Mouse (Mus musculus) limb, embryonic 13.5 days (tissue): Measurements from ENCODE around the gene Arpc1a. TPM values are rescaled to one million over a fixed set of nuclear protein-coding genes. Genes with fewer than 3 reads are reported as not detected.
"Not testable (repeated sequence)": the region's sequence is repeated elsewhere in the genome, so short reads cannot be mapped to it uniquely, and the experiment has no call there.

Experiments used
- ATAC-seq: fragments of 200-750 bp; cut with Nextera tagmentation; 2 replicates; pipeline ENCODE4 v1.8.0; 2017; ENCODE audit warnings: low read depth, moderate number of reproducible peaks, moderate TSS enrichment; ENCODE audit not compliant: low FRiP score
- H3K27ac ChIP-seq: fragments of 300-500 bp; sonication (generic); 2 replicates; pipeline ENCODE4 v1.5.1; 2015; ENCODE audit warnings: inconsistent platforms, mild to moderate bottlenecking, moderate library complexity
- H3K27me3 ChIP-seq: fragments of 300-500 bp; sonication (generic); 2 replicates; pipeline ENCODE4 v1.6.1; 2015; ENCODE audit warnings: mild to moderate bottlenecking, inconsistent platforms
- H3K36me3 ChIP-seq: fragments of 300-500 bp; sonication (generic); 2 replicates; pipeline ENCODE4 v1.6.1; 2015; ENCODE audit warnings: inconsistent platforms, mild to moderate bottlenecking, moderate library complexity
- H3K4me1 ChIP-seq: fragments of 300-500 bp; sonication (generic); 2 replicates; pipeline ENCODE4 v1.6.1; 2015; ENCODE audit warnings: inconsistent platforms
- H3K4me2 ChIP-seq: fragments of 300-500 bp; sonication (generic); replicated peaks from 2 replicates; pipeline ENCODE4 v1.6.1; 2015; ENCODE audit warnings: inconsistent platforms, mild to moderate bottlenecking, moderate library complexity
- H3K4me3 ChIP-seq: fragments of 300-500 bp; sonication (generic); 2 replicates; pipeline ENCODE4 v1.5.1; 2015; ENCODE audit warnings: moderate library complexity, mild to moderate bottlenecking, inconsistent platforms
- H3K9ac ChIP-seq: fragments of 300-500 bp; sonication (generic); 2 replicates; pipeline ENCODE4 v1.6.1; 2015; ENCODE audit warnings: mild to moderate bottlenecking, inconsistent platforms
- H3K9me3 ChIP-seq: fragments of 300-500 bp; sonication (generic); 2 replicates; pipeline ENCODE4 v1.6.1; 2016; ENCODE audit warnings: inconsistent platforms
- WGBS: fragments of 180-500 bp; shearing (Covaris S2); methylation state at CpG from one replicate; pipeline ENCODE4 v1.1.7; 2015; 5-methylcytosine and 5-hydroxymethylcytosine counted together
- polyA plus RNA-seq: library from polyadenylated mRNA; unstranded; fragments of >200 nt; fragmentation: Nextera tagmentation; extraction: Ambion mirVana; gene quantifications from 2 replicates; pipeline ENCODE4 v1.2.1, GENCODE M21; 2015

Gene Arpc1a
- polyA plus RNA-seq, result 139 and 141 TPM in 2 replicates

DNA sequence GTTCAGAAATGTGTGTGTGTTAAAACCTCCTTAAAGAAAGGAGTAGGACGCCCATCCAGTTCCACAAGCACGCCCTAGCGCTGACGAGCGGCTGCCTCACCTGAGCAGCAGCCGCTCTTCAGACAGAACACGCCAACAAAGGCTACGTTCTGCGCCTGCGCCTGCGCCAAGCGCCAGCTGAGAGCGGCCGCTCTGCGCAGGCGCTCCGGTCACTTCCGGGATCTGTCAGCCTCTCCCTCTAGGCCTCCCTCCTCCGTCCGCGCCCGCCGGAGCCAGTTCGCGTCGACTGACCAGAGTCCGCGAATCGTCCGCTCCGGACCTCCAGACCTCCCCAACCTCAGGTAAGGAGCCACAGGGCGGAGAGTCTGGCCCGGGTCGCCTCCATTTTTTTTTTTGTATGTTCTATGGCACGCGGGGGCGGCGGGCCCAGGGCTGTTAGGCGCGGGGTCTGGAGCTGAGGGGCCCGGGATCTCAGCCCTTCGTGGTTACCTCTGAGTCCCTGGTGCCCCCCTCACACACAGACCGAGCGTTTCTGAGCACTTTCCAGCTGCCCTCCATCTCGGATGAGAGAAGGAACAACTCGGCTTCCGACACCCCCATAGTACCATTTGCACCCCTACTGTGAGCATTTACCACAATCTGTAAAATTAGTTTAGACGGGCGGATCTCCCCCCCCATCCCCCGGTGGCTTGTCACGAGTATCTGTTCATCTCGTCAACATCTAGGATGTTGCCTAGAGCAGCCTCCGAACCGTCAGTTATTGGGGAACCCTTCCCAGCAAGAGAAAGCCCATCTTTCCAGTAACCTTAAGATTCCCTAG lies at the start of gene Arpc1a, which contains the start of gene Kpna7:
Gene Arpc1a, plus strand, starts transcription at position 199 of the 820 bp plus-strand sequence.
Gene Kpna7, minus strand, starts transcription at position 399 of the 820 bp plus-strand sequence.
- H3K9me3 ChIP-seq, result no peaks in the 10 kb centered on the region
- peaks cover 10% of the 10 kb centered on the region for H3K4me1 ChIP-seq
- H3K9ac ChIP-seq, result peak within 1 kb of the TSS; percentile 88
- H3K27ac ChIP-seq, result peak within 1 kb of the TSS; percentile 75; the same call in 1 of the 2 replicates
- WGBS, result 2% methylated on average over 54 of the region's 54 CpGs
- peak; percentile 94 for ATAC-seq
- H3K36me3 ChIP-seq, result peaks cover 12% of the 10 kb centered on the region
- H3K27me3 ChIP-seq, result no peaks in the 10 kb centered on the region
- H3K4me2 ChIP-seq, result peak within 1 kb of the TSS; percentile 89
- H3K4me3 ChIP-seq, result peak within 1 kb of the TSS; percentile 77

DNA sequence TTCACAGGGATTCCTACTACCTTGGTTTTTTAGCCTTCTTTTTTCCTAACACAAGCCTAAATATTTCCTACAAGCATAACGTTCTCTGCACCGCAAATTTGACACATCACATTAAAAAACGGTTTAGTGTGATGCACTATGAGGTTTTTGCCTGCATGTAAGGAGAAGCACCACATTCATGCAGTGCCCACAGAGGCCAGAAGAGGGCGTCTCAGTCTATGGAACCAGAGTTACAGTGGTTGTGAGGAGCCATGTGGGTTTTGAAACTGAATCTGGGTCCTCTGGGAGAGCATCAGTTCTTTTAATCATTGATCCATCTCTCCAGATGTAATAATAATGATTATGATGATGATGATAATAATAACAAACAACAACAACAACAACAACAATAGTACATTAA lies 42.0 kb upstream of the Arpc1a start:
- 40% methylated on average over 4 of the region's 4 CpGs for WGBS
- H3K27ac ChIP-seq, result no peak overlapping the region
- no peak overlapping the region for H3K9ac ChIP-seq
- no peaks in the 10 kb centered on the region for H3K9me3 ChIP-seq
- H3K27me3 ChIP-seq, result no peaks in the 10 kb centered on the region
- H3K4me1 ChIP-seq, result no peaks in the 10 kb centered on the region
- no peak overlapping the region for H3K4me2 ChIP-seq
- H3K4me3 ChIP-seq, result no peak overlapping the region
- no peaks in the 10 kb centered on the region for H3K36me3 ChIP-seq
- ATAC-seq, result no peak

DNA sequence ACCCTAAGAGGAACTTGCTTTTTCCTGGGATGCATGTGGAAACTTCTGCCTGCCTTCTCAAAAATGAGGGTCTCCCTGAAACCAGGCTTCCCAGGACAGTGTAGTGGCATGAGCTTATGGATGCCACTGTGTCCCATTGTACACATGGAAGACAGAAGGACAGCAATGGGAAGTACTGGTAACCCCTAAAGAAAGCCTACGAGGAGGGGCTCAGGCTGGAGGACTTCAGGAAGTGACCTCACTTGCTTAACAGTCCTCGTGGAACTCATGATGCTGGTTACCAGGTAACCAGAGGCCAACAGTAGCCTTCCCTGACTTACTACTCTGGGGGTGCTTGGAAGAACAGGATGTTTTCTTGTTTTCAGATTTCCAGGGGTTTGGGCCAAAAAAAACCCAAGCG lies 40.9 kb upstream of the Arpc1a start, which contains the start of gene 1700018F24Rik:
Gene 1700018F24Rik, plus strand, starts transcription at position 301 of the 400 bp plus-strand sequence.
- not testable (repeated sequence) for ATAC-seq, H3K36me3 ChIP-seq, H3K27me3 ChIP-seq, H3K4me2 ChIP-seq, H3K9ac ChIP-seq, H3K9me3 ChIP-seq, H3K4me1 ChIP-seq, H3K27ac ChIP-seq, H3K4me3 ChIP-seq
- 51% methylated on average over 3 of the region's 3 CpGs for WGBS

DNA sequence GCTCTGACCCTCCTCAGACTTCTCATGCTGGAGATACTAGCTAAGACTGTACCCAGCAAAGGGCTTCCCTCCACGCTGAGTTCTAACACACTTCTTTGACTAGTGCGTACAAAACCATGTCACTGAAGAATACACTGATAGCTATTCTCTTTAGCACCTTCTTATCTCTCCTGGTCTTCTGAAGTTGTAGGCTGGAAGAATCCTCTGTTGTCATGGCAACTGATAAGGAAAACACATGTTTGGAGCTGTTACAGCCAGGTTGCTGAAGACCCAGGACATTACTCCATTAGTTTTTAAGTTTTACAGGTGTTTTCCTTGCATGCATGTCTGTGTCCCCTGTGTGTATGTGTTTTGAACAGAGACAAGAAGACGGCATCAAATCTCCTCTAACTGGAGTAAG lies 29.4 kb upstream of the Arpc1a start:
- not testable (repeated sequence) for ATAC-seq, H3K4me1 ChIP-seq, H3K36me3 ChIP-seq, H3K4me2 ChIP-seq, H3K27me3 ChIP-seq, H3K9ac ChIP-seq, H3K9me3 ChIP-seq, H3K27ac ChIP-seq, H3K4me3 ChIP-seq
- 67% methylated on average over 3 of the region's 3 CpGs for WGBS

DNA sequence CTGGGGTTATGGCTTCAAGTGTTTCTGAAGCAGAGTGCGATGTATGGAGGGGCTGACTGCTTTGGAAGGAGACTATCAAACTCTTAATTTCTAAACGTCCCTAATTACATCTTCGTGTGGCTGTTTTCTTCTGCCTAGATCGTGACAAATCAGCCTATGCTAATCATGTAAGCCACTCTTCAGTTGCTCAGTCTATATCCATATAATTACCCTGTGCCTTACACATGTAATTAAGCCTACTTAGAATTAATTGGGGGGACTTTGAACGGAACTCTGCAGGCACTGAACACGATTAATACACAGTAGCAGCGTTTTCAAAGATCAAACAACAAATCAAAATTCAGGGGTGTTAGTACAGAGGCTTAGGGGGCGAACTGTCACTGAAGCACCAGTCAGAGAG lies 25.7 kb upstream of the Arpc1a start:
- H3K4me1 ChIP-seq, result no peaks in the 10 kb centered on the region
- no peak overlapping the region for H3K4me2 ChIP-seq
- no peak for ATAC-seq
- no peaks in the 10 kb centered on the region for H3K9me3 ChIP-seq
- H3K27ac ChIP-seq, result no peak overlapping the region
- no peak overlapping the region for H3K9ac ChIP-seq
- no peaks in the 10 kb centered on the region for H3K36me3 ChIP-seq
- 74% methylated on average over 8 of the region's 8 CpGs for WGBS
- no peak overlapping the region for H3K4me3 ChIP-seq
- no peaks in the 10 kb centered on the region for H3K27me3 ChIP-seq

DNA sequence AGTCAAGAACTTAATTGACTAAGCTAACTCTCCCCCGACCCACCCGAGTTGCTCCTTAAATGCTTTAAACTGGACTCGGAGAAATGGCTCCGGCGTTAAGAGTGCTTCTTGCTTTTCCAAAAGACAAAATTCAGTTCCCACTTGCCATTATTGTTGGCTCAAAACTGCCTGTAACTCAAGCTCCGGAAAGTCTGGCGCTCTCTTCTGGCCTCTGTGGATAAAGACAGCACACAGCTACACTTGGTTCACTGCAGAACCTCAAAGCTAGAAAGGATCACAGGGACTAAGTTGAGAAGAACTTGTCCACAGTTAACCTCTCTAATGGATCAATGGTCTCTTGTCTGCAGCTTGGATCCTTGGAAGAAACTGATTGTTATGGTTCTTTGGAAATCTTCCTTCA lies 24.9 kb upstream of the Arpc1a start:
- no peak overlapping the region for H3K9ac ChIP-seq
- no peaks in the 10 kb centered on the region for H3K4me1 ChIP-seq
- H3K27ac ChIP-seq, result no peak overlapping the region
- no peaks in the 10 kb centered on the region for H3K27me3 ChIP-seq
- ATAC-seq, result no peak
- H3K4me3 ChIP-seq, result no peak overlapping the region
- 88% methylated on average over 7 of the region's 7 CpGs for WGBS
- no peaks in the 10 kb centered on the region for H3K36me3 ChIP-seq
- no peaks in the 10 kb centered on the region for H3K9me3 ChIP-seq
- H3K4me2 ChIP-seq, result no peak overlapping the region

DNA sequence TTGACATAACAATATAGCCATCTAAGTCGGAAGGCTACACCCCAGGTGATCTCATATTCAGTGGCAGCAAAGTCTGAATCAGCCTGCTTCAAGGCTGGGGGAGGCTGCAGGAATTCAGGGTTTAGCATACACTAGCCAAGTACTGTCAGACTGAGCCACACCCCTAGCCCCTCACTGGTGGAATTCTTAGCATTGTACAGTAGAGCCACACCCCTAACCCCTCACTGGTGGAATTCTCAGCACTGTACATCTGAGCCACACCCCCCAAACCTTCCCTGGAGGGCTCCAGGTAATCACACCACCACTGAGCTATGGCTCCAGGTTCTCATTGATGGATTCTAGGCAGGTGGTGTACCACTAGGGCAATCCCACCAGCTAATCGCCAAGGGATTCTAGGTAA lies 24.1 kb upstream of the Arpc1a start:
- Histone ChIP-seq H3K9me3 (no peaks in the 10 kb centered on the region), H3K4me3 (no peak overlapping the region), H3K4me1 (no peaks in the 10 kb centered on the region), H3K27me3 (no peaks in the 10 kb centered on the region), H3K27ac (no peak overlapping the region), H3K4me2 (no peak overlapping the region), H3K9ac (no peak overlapping the region), H3K36me3 (no peaks in the 10 kb centered on the region)
- no peak for ATAC-seq
- 74% methylated on average over 2 of the region's 2 CpGs for WGBS

DNA sequence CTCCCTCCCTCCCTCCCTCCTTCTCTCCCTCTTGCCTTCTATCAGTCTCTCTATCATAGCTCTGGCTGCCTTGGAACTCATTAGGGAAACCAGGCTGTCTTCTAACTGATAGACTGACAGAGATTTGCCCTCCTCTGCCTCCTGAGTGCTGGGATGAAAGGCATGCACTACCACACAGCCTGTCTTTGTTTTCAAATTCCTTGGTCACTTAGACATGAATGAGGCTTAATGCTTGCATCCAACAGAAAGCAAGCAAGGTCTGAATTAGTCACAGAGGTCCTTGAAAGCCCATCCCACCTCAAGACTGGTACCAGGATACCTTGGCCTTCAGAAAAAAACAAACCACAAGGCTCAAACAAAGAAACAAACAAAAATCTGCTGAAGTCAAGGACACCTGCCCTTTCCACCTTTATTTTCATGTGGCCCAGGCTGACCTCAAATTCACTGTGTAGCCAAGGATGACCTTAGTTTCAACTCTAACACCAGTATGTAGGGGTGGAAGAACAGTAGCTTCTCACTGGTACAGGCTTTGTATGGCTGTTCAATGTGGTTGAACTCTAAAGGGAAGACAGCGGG lies 18.8 kb upstream of the Arpc1a start:
- no peak overlapping the region for H3K4me3 ChIP-seq
- no peaks in the 10 kb centered on the region for H3K9me3 ChIP-seq
- ATAC-seq, result no peak
- no peak overlapping the region for H3K4me2 ChIP-seq
- H3K36me3 ChIP-seq, result no peaks in the 10 kb centered on the region
- no peaks in the 10 kb centered on the region; the same call in 1 of the 2 replicates for H3K27me3 ChIP-seq
- no peaks in the 10 kb centered on the region for H3K4me1 ChIP-seq
- H3K9ac ChIP-seq, result no peak overlapping the region
- WGBS, result 90% methylated on average over 1 of the region's 1 CpGs
- no peak overlapping the region for H3K27ac ChIP-seq

DNA sequence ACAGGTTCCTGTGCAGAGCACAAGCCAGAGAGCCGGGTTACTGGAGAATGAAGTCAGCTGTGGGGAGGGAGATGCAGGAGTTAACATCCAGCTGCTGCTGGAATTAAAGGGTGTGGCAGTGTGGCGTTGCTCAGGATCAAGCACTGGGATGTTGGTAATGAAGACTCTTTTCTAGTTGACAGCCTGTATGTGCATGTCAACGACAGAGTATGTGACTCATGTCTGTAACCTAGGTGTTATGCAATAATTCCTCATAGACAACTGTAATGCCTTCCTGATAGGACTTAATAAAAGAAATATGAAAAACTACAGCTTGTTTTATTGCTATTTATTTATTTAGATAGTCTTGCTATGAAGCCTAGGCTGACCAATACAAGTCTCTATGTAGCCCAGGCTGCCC lies 14.8 kb upstream of the Arpc1a start:
- WGBS, result 37% methylated on average over 3 of the region's 3 CpGs

DNA sequence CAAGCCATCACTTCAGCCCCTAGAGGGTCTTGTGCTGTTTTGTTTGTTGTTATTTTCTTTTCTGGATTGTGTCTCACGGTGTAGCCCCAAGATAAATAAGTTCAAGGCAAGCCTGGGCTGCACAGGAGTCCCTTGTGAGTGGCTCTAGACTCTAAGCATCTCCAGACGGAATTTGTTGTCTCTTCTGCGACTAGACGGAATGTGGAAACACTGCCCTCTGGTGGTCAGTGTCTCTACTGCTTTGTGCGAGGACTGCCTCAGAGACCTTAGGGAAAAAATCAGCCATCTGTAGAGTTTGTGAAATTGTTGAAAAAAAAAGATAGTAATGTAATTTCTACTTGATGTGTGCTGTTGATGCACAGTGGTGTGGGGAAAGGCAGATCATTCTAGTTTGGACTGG lies 13.9 kb upstream of the Arpc1a start:
- Histone ChIP-seq H3K9ac (no peak overlapping the region), H3K36me3 (no peaks in the 10 kb centered on the region), H3K27me3 (no peaks in the 10 kb centered on the region; the same call in 1 of the 2 replicates), H3K9me3 (no peaks in the 10 kb centered on the region), H3K27ac (no peak overlapping the region), H3K4me2 (no peak overlapping the region), H3K4me3 (no peak overlapping the region), H3K4me1 (no peaks in the 10 kb centered on the region)
- no peak for ATAC-seq
- 2% methylated on average over 5 of the region's 5 CpGs for WGBS

More for the DNA sequence above, 14.8 kb upstream of the Arpc1a start:
- no peak overlapping the region for H3K4me3 ChIP-seq
- no peaks in the 10 kb centered on the region for H3K36me3 ChIP-seq
- no peak for ATAC-seq
- no peak overlapping the region for H3K4me2 ChIP-seq
- no peaks in the 10 kb centered on the region for H3K4me1 ChIP-seq
- H3K27me3 ChIP-seq, result no peaks in the 10 kb centered on the region; the same call in 1 of the 2 replicates
- H3K9me3 ChIP-seq, result no peaks in the 10 kb centered on the region
- no peak overlapping the region for H3K9ac ChIP-seq
- no peak overlapping the region for H3K27ac ChIP-seq

DNA sequence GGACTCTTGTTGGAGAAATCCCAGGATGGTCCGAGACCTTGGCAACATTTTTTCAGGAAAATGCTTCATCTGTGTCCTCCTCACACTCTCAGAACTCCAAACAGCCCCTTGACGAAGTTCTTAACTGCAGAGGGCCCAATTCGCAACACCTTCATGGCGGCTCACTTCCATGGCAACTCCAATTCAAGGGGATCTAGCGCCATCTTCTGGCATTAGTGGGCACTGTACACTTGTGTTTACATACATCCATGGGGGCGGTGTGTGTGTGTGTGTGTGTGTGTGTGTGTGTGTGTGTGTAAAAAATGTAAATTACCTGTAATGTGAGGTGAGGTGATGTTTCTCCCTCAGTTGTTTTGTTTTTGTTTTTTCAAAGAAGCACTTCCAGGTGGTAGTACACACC lies 12.3 kb upstream of the Arpc1a start:
- Histone ChIP-seq H3K4me3 (no peak overlapping the region), H3K9ac (no peak overlapping the region)
- ATAC-seq, result no peak

DNA sequence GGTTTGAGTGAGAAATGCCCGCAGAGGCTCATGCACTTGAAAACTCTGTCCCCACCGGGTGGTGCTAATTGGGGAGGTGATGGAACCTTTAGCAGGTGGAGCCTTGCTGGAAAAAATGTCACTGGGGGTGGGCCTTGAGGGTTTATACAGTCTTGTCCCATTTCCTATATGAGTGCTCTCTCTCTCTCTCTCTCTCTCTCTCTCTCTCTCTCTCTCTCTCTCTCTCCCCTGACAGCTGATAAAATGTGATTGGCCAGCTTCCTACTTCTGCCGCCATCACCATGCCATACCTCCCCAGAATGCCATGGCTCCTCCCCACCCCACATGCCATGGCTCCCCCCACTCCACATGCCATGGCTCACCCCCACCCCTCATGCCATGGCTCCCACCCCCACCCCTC lies 8.5 kb upstream of the Arpc1a start:
- 57% methylated on average over 3 of the region's 3 CpGs for WGBS
- no peak overlapping the region for H3K27ac ChIP-seq
- no peak overlapping the region for H3K4me3 ChIP-seq
- H3K9ac ChIP-seq, result no peak overlapping the region
- no peaks in the 10 kb centered on the region for H3K4me1 ChIP-seq
- no peak overlapping the region for H3K4me2 ChIP-seq
- ATAC-seq, result no peak
- no peaks in the 10 kb centered on the region for H3K9me3 ChIP-seq
- H3K27me3 ChIP-seq, result no peaks in the 10 kb centered on the region
- H3K36me3 ChIP-seq, result no peaks in the 10 kb centered on the region

More for the DNA sequence above, 12.3 kb upstream of the Arpc1a start:
- Histone ChIP-seq H3K4me1 (no peaks in the 10 kb centered on the region), H3K36me3 (no peaks in the 10 kb centered on the region), H3K27me3 (no peaks in the 10 kb centered on the region; the same call in 1 of the 2 replicates), H3K9me3 (no peaks in the 10 kb centered on the region), H3K4me2 (no peak overlapping the region), H3K27ac (no peak overlapping the region)
- WGBS, result 47% methylated on average over 6 of the region's 6 CpGs
